Mouse (Mus musculus) midbrain, postnatal 0 days (tissue): ENCODE data around the gene Eef1akmt2. TPM values are rescaled to one million over a fixed set of nuclear protein-coding genes. Genes with fewer than 3 reads are reported as not detected.

Experiments used
- ATAC-seq: fragments of 200-750 bp; cut with Nextera tagmentation; 2 replicates; pipeline ENCODE4 v1.8.0; 2017; ENCODE audit warnings: moderate number of reproducible peaks, mild to moderate bottlenecking, moderate TSS enrichment, moderate library complexity; ENCODE audit not compliant: low FRiP score
- DNase-seq: peaks from one replicate; pipeline ENCODE4 v3.0.0-alpha.2; 2015; ENCODE audit warnings: low spot score
- H3K27ac ChIP-seq: fragments of 300-500 bp; sonication (generic); 2 replicates; pipeline ENCODE4 v1.5.1; 2014; ENCODE audit warnings: low read depth, mild to moderate bottlenecking, low read length, mixed read lengths
- H3K27me3 ChIP-seq: fragments of 300-500 bp; sonication (generic); 2 replicates; pipeline ENCODE4 v1.6.1; 2014; ENCODE audit warnings: low read length, control low read depth, mixed read lengths; ENCODE audit not compliant: insufficient read depth
- H3K36me3 ChIP-seq: fragments of 300-500 bp; sonication (generic); 2 replicates; pipeline ENCODE4 v1.6.1; 2014; ENCODE audit warnings: low read length, control low read depth, mixed read lengths; ENCODE audit not compliant: insufficient read depth
- H3K4me1 ChIP-seq: fragments of 300-500 bp; sonication (generic); 2 replicates; pipeline ENCODE4 v1.6.1; 2014; ENCODE audit warnings: mild to moderate bottlenecking, control low read depth, antibody characterized with exemption, low read length, mixed read lengths; ENCODE audit not compliant: insufficient read depth
- H3K4me2 ChIP-seq: fragments of 300-500 bp; sonication (generic); 2 replicates; pipeline ENCODE4 v1.6.1; 2014; ENCODE audit warnings: low read depth, mild to moderate bottlenecking, low read length, mixed read lengths; ENCODE audit not compliant: poor library complexity, severe bottlenecking
- H3K4me3 ChIP-seq: fragments of 300-500 bp; sonication (generic); 2 replicates; pipeline ENCODE4 v1.5.1; 2014; ENCODE audit warnings: low read depth, mild to moderate bottlenecking, low read length, moderate library complexity
- H3K9ac ChIP-seq: fragments of 300-500 bp; sonication (generic); replicated peaks from 2 replicates; pipeline ENCODE4 v1.6.1; 2014; ENCODE audit warnings: mild to moderate bottlenecking, low read length, moderate library complexity, mixed read lengths; ENCODE audit not compliant: poor library complexity, severe bottlenecking
- H3K9me3 ChIP-seq: fragments of 300-500 bp; sonication (generic); 2 replicates; pipeline ENCODE4 v1.6.1; 2016; ENCODE audit warnings: low read length, control low read depth
- CTCF ChIP-seq: IDR thresholded peaks from 2 replicates; pipeline ENCODE4 v1.5.1; 2016; ENCODE audit warnings: antibody characterized with exemption, mild to moderate bottlenecking
- WGBS: fragments of 180-500 bp; shearing (Covaris S2); extraction: QIAGEN DNeasy Blood & Tissue Kit; methylation state at CpG from one replicate; pipeline ENCODE4 v1.1.7; 2014; 5-methylcytosine and 5-hydroxymethylcytosine counted together
- polyA plus RNA-seq: library from polyadenylated mRNA; unstranded; fragments of >200 nt; fragmentation: Nextera tagmentation; extraction: Ambion mirVana; gene quantifications from 2 replicates; pipeline ENCODE4 v1.2.1, GENCODE M21; 2015
- total RNA-seq: library from RNA; depleted of rRNA; stranded (reverse); fragments of >200 nt; gene quantifications from 2 replicates; pipeline ENCODE4 v1.2.3, GENCODE M21; 2014

Gene Eef1akmt2
- total and polyA plus RNA-seq, 2 experiments from 2014 or later = 52.1 to 84.2 TPM

DNA sequence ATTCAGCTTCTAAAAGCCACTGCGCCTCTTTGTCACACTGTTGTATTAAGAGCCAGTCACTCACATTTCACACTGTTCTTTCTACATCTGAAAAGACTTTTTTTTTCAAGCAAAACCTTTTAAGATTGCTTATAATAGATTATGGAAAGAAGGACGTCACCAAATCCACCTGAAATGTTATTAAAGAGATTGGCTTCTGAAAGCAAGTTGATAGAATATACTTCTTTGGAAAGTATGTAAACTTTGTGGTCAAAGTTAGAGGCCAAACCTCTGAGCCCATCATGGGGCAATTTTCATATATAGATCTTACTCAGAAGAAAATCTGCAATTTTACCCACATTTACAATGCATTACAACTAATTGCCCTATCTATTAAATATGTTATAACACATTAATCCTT is 35.9 kb downstream of the Eef1akmt2 start:
- no peak for TF ChIP-seq CTCF
- no peaks in the 10 kb centered on the region for H3K9me3 ChIP-seq
- H3K9ac ChIP-seq = no peak overlapping the region
- H3K36me3 ChIP-seq = no peaks in the 10 kb centered on the region
- H3K4me1 ChIP-seq = peaks cover 8% of the 10 kb centered on the region; the same call in 1 of the 2 replicates
- H3K4me3 ChIP-seq = no peak overlapping the region
- 35% methylated on average over 2 of the region's 2 CpGs for WGBS
- H3K4me2 ChIP-seq = no peak overlapping the region
- no peak for DNase-seq
- no peak for ATAC-seq
- H3K27me3 ChIP-seq = no peaks in the 10 kb centered on the region
- no peak overlapping the region for H3K27ac ChIP-seq

DNA sequence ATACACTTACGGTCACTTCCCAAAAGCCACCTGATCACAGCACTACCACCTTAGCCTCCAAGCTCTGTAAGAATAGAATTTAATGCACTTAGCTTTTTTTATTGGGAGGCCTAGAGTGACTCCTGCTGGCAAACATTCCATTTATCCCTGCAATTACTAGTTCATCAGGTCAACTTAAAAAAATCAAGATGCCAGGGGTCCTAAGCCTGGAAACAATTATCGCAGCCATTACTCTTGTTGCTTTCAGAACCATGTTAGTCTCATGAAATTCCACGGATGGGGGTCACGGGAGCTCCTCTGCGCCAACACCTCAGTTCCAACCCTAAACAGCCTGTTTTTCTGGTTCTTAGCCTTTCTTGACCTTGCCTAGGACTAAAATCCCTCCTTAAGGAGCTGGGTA is 37.4 kb downstream of the Eef1akmt2 start:
- peak; percentile 37 for TF ChIP-seq CTCF
- ATAC-seq (no peak), DNase-seq (no peak)
- H3K9ac ChIP-seq = no peak overlapping the region
- H3K4me1 ChIP-seq = peaks cover 8% of the 10 kb centered on the region; the same call in 1 of the 2 replicates
- H3K4me2 ChIP-seq = no peak overlapping the region
- no peak overlapping the region for H3K27ac ChIP-seq
- no peaks in the 10 kb centered on the region for H3K27me3 ChIP-seq
- H3K36me3 ChIP-seq = no peaks in the 10 kb centered on the region
- H3K4me3 ChIP-seq = no peak overlapping the region
- H3K9me3 ChIP-seq = no peaks in the 10 kb centered on the region
- WGBS = 79% methylated on average over 5 of the region's 5 CpGs

DNA sequence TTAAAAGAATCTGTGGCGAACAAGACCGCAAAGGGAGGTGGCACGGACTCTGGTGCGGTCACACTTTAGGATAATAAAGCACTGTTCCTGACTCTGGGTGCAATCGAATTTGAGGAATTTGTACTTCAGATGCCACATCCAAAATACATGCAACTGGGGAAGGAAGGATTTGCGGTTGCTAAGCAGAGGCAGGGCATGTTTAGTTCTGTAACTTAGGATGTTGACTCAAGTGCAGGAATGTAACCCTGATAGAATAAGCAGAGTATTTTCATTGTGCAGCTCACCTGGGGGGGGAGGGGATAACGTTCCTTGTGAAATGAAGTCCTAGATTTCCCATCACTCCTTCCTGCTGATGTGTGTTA is 38.4 kb downstream of the Eef1akmt2 start:
- no peaks in the 10 kb centered on the region for H3K9me3 ChIP-seq
- H3K27me3 ChIP-seq = no peaks in the 10 kb centered on the region
- H3K4me2 ChIP-seq = peak overlapping the region; percentile 95
- DNase-seq (no peak), ATAC-seq (no peak)
- peak overlapping the region; percentile 63 for H3K9ac ChIP-seq
- H3K27ac ChIP-seq = peak overlapping the region; percentile 68; the same call in 1 of the 2 replicates
- H3K36me3 ChIP-seq = no peaks in the 10 kb centered on the region
- H3K4me1 ChIP-seq = peaks cover 10% of the 10 kb centered on the region
- peak overlapping the region; percentile 71 for H3K4me3 ChIP-seq
- 0 out of 2 replicates have a peak, but pooled peaks have one; percentile 0 for TF ChIP-seq CTCF
- WGBS = 1% methylated on average over 7 of the region's 7 CpGs

DNA sequence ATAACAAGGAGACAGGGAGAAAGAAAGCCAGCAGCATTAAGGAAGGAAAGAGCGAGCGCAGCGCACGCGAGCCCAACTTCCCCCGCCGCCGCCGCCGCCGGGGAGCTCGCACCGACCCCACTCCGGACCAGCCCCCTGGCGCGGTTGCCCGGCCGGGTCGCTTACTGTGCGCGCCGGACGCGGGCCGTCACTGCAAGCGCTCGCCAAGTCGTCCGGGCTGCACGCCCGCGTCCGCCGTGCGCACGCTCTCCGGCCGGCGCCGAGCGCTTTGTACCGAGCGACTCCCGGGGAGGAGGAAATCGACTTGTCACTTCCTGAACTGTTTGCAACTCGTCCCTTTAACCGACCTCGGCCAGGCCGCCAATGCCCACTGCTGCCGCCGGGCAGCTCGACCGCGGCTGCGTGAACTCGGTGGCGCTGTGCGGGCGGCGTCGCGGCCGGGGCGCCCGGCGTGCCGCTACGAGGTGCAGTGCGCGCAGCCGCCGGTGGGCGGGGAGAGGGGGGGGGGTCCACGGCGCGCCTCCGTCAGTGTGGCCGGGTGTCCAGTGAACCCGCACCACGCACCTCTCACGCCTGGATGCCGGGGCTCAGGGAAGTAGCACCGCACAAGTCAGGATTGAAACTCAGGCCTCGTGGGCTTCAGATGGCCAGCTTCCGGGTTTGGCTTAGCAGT is 38.9 kb downstream of the Eef1akmt2 start, which contains the start of gene Fam53b:
Fam53b (minus strand) TSS at position 471 of the 673 bp plus-strand sequence.
- Histone ChIP-seq H3K27ac (peak within 1 kb of the TSS; percentile 68), H3K36me3 (no peaks in the 10 kb centered on the region), H3K27me3 (no peaks in the 10 kb centered on the region), H3K4me3 (peak within 1 kb of the TSS; percentile 71), H3K9me3 (no peaks in the 10 kb centered on the region), H3K9ac (peak within 1 kb of the TSS; percentile 63), H3K4me2 (peak within 1 kb of the TSS; percentile 95), H3K4me1 (peaks cover 14% of the 10 kb centered on the region)
- TF ChIP-seq CTCF = peak; percentile 31; the same call in 1 of the 2 replicates
- DNase-seq (peak; percentile 79), ATAC-seq (peak; percentile 70)
- 1% methylated on average over 63 of the region's 85 CpGs for WGBS

DNA sequence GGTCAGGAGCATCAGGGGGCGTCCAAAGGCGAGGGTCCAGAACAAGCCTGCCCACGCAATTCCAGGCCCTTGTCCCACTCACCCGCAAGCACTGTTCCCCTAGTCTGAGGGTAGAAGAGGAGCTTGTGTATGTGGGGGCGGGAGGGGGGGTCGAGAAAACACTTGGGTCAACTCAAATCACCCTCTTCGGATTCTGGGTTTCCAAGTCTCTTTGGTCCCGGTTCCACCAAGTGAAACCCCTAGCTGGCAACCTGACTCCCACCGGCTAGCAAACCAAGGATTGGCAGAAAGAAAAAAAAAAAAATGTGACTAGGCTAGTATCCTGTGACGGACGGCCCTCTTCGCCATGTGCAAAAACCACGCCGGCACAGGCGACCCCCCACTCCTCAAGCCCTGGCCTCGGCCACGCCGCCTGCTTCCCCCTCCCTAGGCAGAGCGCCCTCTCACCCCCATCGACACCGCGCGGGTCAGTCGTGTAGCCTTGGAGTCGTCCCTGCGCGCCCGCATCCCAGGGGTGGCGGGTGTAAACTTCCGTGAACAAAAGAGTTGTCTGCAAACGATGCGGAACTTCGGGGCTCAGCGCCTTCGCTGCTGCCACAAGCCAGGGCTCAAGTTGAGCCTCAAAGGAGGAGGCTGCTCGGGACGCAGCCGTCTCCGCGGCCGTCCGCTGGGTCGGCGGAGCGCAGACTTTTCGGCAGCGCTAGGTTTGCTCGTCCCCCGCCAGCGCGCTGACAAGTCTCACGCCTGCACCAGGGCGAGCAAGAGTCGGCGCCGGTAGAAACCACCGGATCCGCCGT is 39.7 kb downstream of the Eef1akmt2 start:
- Histone ChIP-seq H3K27me3 (no peaks in the 10 kb centered on the region), H3K4me3 (peak overlapping the region; percentile 71), H3K4me2 (peak overlapping the region; percentile 95), H3K36me3 (no peaks in the 10 kb centered on the region), H3K4me1 (peaks cover 14% of the 10 kb centered on the region), H3K9me3 (no peaks in the 10 kb centered on the region), H3K9ac (peak overlapping the region; percentile 63), H3K27ac (peak overlapping the region; percentile 68)
- peak; percentile 40 for DNase-seq
- TF ChIP-seq CTCF = no peak
- 0% methylated on average over 58 of the region's 59 CpGs for WGBS
- ATAC-seq = peak; percentile 33; the same call in 1 of the 2 replicates
